Mouse (Mus musculus) liver, embryonic 14.5 days (tissue): ENCODE results near the gene Dse. TPM values are rescaled to one million over a fixed set of nuclear protein-coding genes. Genes with fewer than 3 reads are reported as not detected.

Source experiments
- ATAC-seq: fragments of 200-750 bp; cut with Nextera tagmentation; 2 replicates; pipeline ENCODE4 v1.8.0; 2017; ENCODE audit warnings: moderate number of reproducible peaks, mild to moderate bottlenecking, moderate library complexity; ENCODE audit not compliant: insufficient read depth
- DNase-seq, 3 experiments: peaks; one replicate each; pipeline ENCODE4 v3.0.0-alpha.2; 2012 to 2013; ENCODE audit warnings: low read depth in 3 of 3, low spot score in 3 of 3
- H3K27ac ChIP-seq: fragments of 300-500 bp; sonication (generic); 2 replicates; pipeline ENCODE4 v1.5.1; 2014; ENCODE audit warnings: moderate library complexity, mild to moderate bottlenecking, control low read depth, inconsistent platforms
- H3K27me3 ChIP-seq: fragments of 300-500 bp; sonication (generic); 2 replicates; pipeline ENCODE4 v1.6.1; 2014; ENCODE audit warnings: mild to moderate bottlenecking, low read length, moderate library complexity; ENCODE audit not compliant: control insufficient read depth, insufficient read depth
- H3K36me3 ChIP-seq: fragments of 300-500 bp; sonication (generic); replicated peaks from 2 replicates; pipeline ENCODE4 v1.6.1; 2014; ENCODE audit warnings: low read depth; ENCODE audit not compliant: control insufficient read depth, insufficient read depth
- H3K4me1 ChIP-seq, 2 experiments: fragments of 200-500 bp in 1 of 2; fragments of 300-500 bp in 1 of 2; sonication (generic) in 1 of 2; replicated peaks; 2 replicates each; pipeline ENCODE4 v1.6.1; 2012 to 2014; ENCODE audit warnings: antibody characterized with exemption in 1 of 2, inconsistent platforms in 1 of 2, low read length in 1 of 2; ENCODE audit not compliant: control insufficient read depth in 2 of 2, insufficient read depth in 2 of 2
- H3K4me2 ChIP-seq: fragments of 300-500 bp; sonication (generic); 2 replicates; pipeline ENCODE4 v1.6.1; 2014; ENCODE audit warnings: low read depth, mild to moderate bottlenecking, control low read depth, moderate library complexity
- H3K4me3 ChIP-seq, 2 experiments: fragments of 200-500 bp in 1 of 2; fragments of 300-500 bp in 1 of 2; sonication (generic) in 1 of 2; 2 replicates each; pipeline ENCODE4 v1.5.1; 2012 to 2014; ENCODE audit warnings: low read depth in 2 of 2, low read length in 2 of 2, mild to moderate bottlenecking in 2 of 2, control low read depth in 1 of 2, inconsistent platforms in 1 of 2, moderate library complexity in 1 of 2; ENCODE audit not compliant: insufficient read depth in 1 of 2
- H3K9ac ChIP-seq: fragments of 300-500 bp; sonication (generic); replicated peaks from 2 replicates; pipeline ENCODE4 v1.6.1; 2014; ENCODE audit warnings: mild to moderate bottlenecking, control low read depth, moderate library complexity
- H3K9me3 ChIP-seq: fragments of 300-500 bp; sonication (generic); 2 replicates; pipeline ENCODE4 v1.6.1; 2016; ENCODE audit warnings: low read length, mixed read lengths; ENCODE audit not compliant: control insufficient read depth
- CTCF ChIP-seq: IDR thresholded peaks from 2 replicates; pipeline ENCODE4 v1.5.1; 2016; ENCODE audit warnings: antibody characterized with exemption, low read depth, control low read depth
- EP300 ChIP-seq: IDR thresholded peaks from 2 replicates; pipeline ENCODE4 v1.6.1; 2016; ENCODE audit warnings: antibody characterized with exemption, low read depth
- WGBS: fragments of 180-500 bp; shearing (Covaris S2); extraction: QIAGEN DNeasy Blood & Tissue Kit; methylation state at CpG from one replicate; pipeline ENCODE4 v1.1.7; 2014; ENCODE audit not compliant: insufficient replicate concordance; 5-methylcytosine and 5-hydroxymethylcytosine counted together
- polyA plus RNA-seq, 2 experiments: library from polyadenylated mRNA; depleted of rRNA in 1 of 2; stranded (reverse) in 1 of 2; unstranded in 1 of 2; fragments of >200 nt; fragmentation: Nextera tagmentation in 1 of 2; extraction: Ambion mirVana in 1 of 2; gene quantifications; 2 replicates each; pipeline versions ENCODE4 v1.2.1 to v1.2.3; 2012 to 2014

The Dse gene
- polyA plus RNA-seq, 2 experiments: 2.8 to 6.1 TPM

DNA sequence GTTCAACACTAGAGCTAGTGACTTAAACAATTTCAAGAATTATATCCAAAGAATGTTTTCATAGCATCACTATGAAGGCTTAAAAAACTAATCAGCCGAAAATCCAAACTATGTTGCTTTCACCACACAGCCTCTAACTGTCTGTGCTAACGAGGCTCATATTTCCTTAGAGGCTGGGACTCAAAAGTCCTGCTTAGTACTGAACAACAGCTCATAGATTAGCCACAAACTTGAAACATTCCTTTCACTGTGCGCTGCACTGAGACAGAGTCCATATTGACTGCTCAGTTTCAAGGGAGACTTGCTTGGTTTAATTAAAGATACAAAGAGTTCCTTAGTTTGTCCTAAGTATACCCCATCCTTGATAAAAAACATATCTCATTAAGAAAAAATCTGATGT, 57.7 kb downstream of the Dse start:
- H3K27me3 ChIP-seq: no peaks in the 10 kb centered on the region
- no peaks in the 10 kb centered on the region for H3K4me1 ChIP-seq
- DNase-seq (no peak), ATAC-seq (no peak)
- H3K4me2 ChIP-seq: no peak overlapping the region
- no peak overlapping the region for H3K9ac ChIP-seq
- WGBS: 50% methylated on average over 3 of the region's 3 CpGs
- no peak overlapping the region for H3K27ac ChIP-seq
- H3K4me3 ChIP-seq: no peak overlapping the region
- no peaks in the 10 kb centered on the region for H3K36me3 ChIP-seq
- TF ChIP-seq CTCF (no peak), EP300 (no peak)
- no peaks in the 10 kb centered on the region for H3K9me3 ChIP-seq

DNA sequence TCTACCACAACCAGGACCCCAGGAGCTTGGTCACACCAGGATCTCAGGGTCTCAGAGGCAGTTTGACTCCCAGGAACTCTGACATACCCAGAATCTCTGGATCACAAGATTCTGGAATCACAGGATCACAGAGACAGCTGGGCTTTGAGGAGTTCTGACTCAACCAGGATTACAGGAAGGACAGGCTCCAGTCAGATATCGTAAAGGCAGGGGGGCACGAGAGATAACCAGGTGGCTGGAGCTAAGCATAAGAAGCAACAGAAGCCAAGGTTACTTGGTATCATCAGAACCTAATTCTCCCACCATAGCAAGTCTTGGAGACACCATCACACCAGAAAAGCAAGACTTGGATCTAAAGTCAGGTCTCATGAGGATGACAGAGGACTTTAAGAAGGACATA, 65.8 kb downstream of the Dse start:
- H3K9me3 ChIP-seq: no peaks in the 10 kb centered on the region
- no peak overlapping the region for H3K4me2 ChIP-seq
- H3K27me3 ChIP-seq: no peaks in the 10 kb centered on the region
- ATAC-seq: no peak
- no peaks in the 10 kb centered on the region for H3K4me1 ChIP-seq
- DNase-seq: no peak
- TF ChIP-seq EP300 (no peak), CTCF (no peak)
- no peaks in the 10 kb centered on the region for H3K36me3 ChIP-seq
- H3K27ac ChIP-seq: no peak overlapping the region
- no peak overlapping the region for H3K4me3 ChIP-seq
- no peak overlapping the region for H3K9ac ChIP-seq
- WGBS: 65% methylated on average over 2 of the region's 2 CpGs

DNA sequence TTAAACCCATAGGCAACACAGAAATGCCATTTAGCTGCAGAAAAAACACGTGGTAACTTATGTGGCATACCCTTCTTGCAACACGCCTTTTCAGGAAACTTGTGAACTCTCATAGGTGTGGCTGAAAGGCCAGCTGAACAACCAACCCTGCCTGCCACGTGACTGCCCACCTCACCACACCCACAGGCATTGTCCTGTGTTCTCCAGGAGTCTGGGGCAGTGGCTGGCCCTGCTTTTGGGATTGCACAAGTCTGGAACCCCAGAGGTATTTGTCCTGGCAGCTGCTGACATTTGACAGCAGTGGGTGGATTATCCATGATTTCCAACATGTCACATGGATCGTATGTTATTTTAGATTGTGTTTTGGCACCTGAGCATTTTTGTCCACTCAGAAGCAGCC, 67.7 kb downstream of the Dse start:
- Histone ChIP-seq H3K4me1 (no peaks in the 10 kb centered on the region), H3K9ac (no peak overlapping the region), H3K9me3 (no peaks in the 10 kb centered on the region), H3K4me2 (no peak overlapping the region), H3K36me3 (no peaks in the 10 kb centered on the region), H3K4me3 (no peak overlapping the region), H3K27ac (no peak overlapping the region), H3K27me3 (no peaks in the 10 kb centered on the region)
- WGBS: 36% methylated on average over 4 of the region's 4 CpGs
- ATAC-seq (no peak), DNase-seq (no peak)
- TF ChIP-seq EP300 (no peak), CTCF (no peak)

DNA sequence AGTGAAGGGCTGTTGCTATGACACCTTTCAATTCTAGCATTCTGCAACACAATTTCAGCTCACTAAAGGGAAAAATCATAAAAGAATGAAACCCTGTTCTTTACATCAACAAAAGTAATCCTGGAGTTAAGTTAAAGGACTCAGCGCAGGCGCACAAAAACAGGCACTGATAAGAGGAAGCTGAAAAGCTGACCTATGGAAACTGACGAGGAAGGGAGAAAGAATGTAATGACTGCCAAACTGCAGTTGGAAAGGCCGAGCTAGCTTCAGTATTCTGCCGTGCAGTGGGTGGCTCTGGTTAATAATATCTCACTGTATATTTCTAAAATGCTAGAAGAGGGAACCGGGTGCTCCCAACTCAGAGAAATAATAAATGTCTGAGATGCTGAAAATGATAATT, 69.5 kb downstream of the Dse start:
- ATAC-seq (no peak), DNase-seq (no peak)
- WGBS: 42% methylated on average over 6 of the region's 6 CpGs
- Histone ChIP-seq H3K9me3 (no peaks in the 10 kb centered on the region), H3K27me3 (no peaks in the 10 kb centered on the region), H3K36me3 (no peaks in the 10 kb centered on the region), H3K9ac (no peak overlapping the region), H3K4me1 (no peaks in the 10 kb centered on the region), H3K4me3 (no peak overlapping the region), H3K4me2 (no peak overlapping the region), H3K27ac (no peak overlapping the region)
- TF ChIP-seq CTCF (no peak), EP300 (no peak)

DNA sequence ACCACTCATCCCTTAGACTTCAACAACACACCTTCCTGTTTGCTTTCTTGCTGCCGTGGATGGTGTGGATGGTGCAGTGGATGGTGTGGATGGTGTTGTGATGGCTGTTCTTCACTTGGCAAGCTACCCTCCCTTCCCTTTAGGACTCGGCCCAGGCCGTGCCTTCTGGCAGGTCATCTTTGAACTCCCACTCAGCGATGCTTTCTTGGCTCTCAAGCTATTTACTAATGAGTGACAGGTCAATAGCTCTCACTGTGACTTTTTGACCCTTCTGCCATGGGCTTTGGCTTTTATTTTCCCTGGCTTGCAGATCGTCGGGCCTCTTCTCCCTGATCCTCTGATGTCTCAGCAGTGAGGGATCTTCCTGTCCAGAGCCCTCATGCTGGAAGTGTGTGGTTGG, 71.1 kb downstream of the Dse start:
- no peak overlapping the region for H3K4me2 ChIP-seq
- 49% methylated on average over 6 of the region's 6 CpGs for WGBS
- TF ChIP-seq CTCF (no peak), EP300 (no peak)
- no peak for DNase-seq
- H3K36me3 ChIP-seq: no peaks in the 10 kb centered on the region
- H3K27me3 ChIP-seq: no peaks in the 10 kb centered on the region
- H3K9ac ChIP-seq: no peak overlapping the region
- no peak overlapping the region for H3K4me3 ChIP-seq
- H3K9me3 ChIP-seq: no peaks in the 10 kb centered on the region
- H3K27ac ChIP-seq: no peak overlapping the region
- no peaks in the 10 kb centered on the region for H3K4me1 ChIP-seq
- no peak for ATAC-seq

DNA sequence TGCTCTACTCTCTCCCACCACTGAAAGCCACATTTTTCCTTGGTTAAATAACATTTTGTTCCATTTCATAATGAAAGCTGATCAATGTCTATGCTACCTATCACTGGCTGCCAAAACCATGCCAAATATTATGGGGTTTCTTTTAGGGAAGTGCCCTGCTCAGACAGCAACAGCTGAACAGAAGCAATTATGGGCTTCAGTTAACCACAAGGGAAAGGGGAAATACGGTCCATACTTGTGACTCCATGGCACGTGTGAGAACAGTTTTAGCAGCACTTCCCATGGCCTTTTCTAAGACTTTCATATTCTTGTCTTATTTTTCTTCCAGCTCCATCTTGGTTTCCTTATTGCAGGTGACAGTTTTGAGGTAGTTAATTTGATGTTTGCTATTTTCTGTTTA, 76.2 kb downstream of the Dse start:
- TF ChIP-seq EP300: no peak
- TF ChIP-seq CTCF: no peak
- 14% methylated on average over 2 of the region's 2 CpGs for WGBS
- no peak overlapping the region for H3K4me2 ChIP-seq
- H3K9ac ChIP-seq: no peak overlapping the region
- no peaks in the 10 kb centered on the region for H3K9me3 ChIP-seq
- H3K4me1 ChIP-seq: no peaks in the 10 kb centered on the region; a peak in 1 of 4 replicates
- no peak for ATAC-seq
- H3K4me3 ChIP-seq: no peak overlapping the region
- no peak for DNase-seq
- H3K36me3 ChIP-seq: no peaks in the 10 kb centered on the region
- no peak overlapping the region for H3K27ac ChIP-seq
- no peaks in the 10 kb centered on the region for H3K27me3 ChIP-seq
